Mouse (Mus musculus) megakaryocyte, adult 5-6 weeks (primary cell): ENCODE results near the gene Trip12. TPM values are rescaled to one million over a fixed set of nuclear protein-coding genes. Genes with fewer than 3 reads are reported as not detected.
A peak's percentile ranks its signal among the peaks of the same experiment; 100 is the strongest.

ENCODE experiments used
- ATAC-seq: 2 replicates; pipeline ENCODE4 v1.8.0; 2016; ENCODE audit warnings: mild to moderate bottlenecking, inconsistent platforms; ENCODE audit not compliant: poor library complexity, severe bottlenecking
- total RNA-seq, 2 experiments: library from RNA; stranded (forward) in 1 of 2; stranded (reverse) in 1 of 2; fragments of 153-499, 151-499 nt in 1 of 2; fragments of 221-1000, 200-1000 nt in 1 of 2; gene quantifications; 2 replicates each; pipeline versions ENCODE4 v1.2.3 to v1.2.4; 2015 to 2017

Gene Trip12
- total RNA-seq, 2 experiments from 2014 or later = 119 to 268 TPM

GRCm38 (mm10) chr1:84860360-84861254 lies 20.3 kb upstream of the Trip12 start:
- no peak for ATAC-seq

- ATAC-seq = no peak
Observed at GRCm38 (mm10) chr1:84859597-84859996, 19.3 kb upstream of the Trip12 start.

GRCm38 (mm10) chr1:84855756-84856155 lies 15.4 kb upstream of the Trip12 start:
- no peak for ATAC-seq

GRCm38 (mm10) chr1:84854966-84855365 lies 14.7 kb upstream of the Trip12 start:
- ATAC-seq = no peak

GRCm38 (mm10) chr1:84853721-84854120 lies 13.4 kb upstream of the Trip12 start:
- ATAC-seq = no peak

GRCm38 (mm10) chr1:84851512-84852235 lies 11.4 kb upstream of the Trip12 start:
- no peak for ATAC-seq

DNA sequence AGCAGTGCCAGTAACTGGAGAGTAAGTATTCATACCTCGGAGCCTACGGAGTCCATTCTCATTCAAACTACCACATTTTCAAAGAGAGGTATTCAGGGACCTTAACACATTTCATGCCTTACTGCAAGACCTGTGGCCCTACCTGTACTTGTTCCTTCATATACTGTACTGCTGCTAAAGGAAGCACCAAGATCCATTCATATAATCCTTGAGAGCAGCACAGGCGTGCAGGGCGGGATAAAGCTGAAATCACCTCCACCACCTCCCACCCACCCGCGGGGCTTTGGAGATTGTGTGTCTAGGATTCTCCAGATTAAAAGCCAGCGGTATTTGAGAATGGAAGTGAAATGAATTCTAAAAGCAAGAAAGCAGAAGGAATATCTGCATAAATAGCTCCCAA lies 10.2 kb upstream of the Trip12 start:
- ATAC-seq = no peak

DNA sequence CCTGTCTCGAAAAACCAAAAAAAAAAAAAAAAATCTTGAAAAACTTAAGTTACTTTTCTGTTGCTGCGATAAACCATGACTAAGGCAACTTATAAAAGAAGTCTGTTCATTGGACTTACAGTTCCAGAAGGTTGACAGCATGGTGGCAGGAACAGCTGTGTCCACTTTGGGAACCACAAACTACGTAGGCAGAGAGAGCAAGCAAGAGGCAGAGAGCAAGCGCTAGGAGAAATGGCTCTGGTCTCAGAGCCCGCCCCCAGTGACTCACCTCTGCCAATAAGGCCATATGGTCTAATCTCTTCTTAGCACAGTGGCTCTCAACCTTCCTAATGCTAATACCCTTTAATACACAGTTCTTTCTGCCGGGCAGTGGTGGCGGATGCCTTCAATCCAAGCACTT lies 9.5 kb upstream of the Trip12 start:
- no peak for ATAC-seq

- no peak for ATAC-seq
Observed at GRCm38 (mm10) chr1:84848801-84849455, 8.6 kb upstream of the Trip12 start.

DNA sequence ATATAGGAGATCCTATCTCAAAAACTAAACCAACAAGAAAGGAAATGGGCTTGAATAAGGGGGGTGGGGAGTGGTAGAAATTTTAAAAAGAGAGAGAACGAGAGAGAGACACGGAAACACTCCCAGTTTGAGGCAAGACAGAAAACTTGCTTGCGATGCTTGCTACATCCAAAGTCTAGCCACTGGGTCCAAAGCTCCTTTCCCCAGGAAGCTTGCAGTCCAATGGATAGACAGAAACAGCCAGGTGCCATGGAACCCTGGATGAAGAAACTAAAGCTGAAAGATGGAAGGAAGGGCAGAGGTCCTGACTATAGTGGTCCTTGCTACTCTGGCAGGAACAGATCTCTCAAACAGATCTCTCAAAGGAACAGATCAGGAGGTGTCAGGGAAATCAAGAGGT lies 8.0 kb upstream of the Trip12 start:
- ATAC-seq = no peak

DNA sequence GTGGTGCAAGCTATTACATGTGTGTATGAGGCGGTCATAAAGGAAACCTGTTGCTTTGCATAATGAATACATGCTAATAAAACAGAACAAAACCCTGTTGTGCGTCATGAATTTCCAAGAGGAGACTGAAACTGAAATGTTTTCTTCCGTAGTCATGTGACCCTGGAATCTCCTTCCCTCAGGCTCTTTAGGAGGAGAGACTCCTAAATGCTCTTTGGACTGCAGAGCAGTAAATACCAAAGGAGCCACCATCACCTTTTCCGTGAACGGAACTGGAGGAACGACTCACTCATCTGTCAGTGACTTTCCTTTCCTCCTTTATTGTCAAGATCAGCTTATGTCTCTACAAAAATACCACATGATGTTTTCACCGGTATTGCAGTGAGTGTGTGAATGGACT lies 7.4 kb upstream of the Trip12 start:
- ATAC-seq = no peak

- no peak for ATAC-seq
Observed at GRCm38 (mm10) chr1:84843366-84843765, 3.0 kb upstream of the Trip12 start.

- no peak for ATAC-seq
Observed at GRCm38 (mm10) chr1:84841061-84841460, 745 bp upstream of the Trip12 start.

- ATAC-seq = peak; percentile 80
Observed at GRCm38 (mm10) chr1:84839309-84840017, 853 bp downstream of the Trip12 start, which contains the start of gene Fbxo36. TSS of gene Fbxo36 (plus strand) at chr1:84839841.

- ATAC-seq = peak; percentile 13
Observed at GRCm38 (mm10) chr1:84838621-84839151, 1.6 kb downstream of the Trip12 start.

- peak; percentile 8 for ATAC-seq
Observed at GRCm38 (mm10) chr1:84838156-84838555, 2.2 kb downstream of the Trip12 start.

- ATAC-seq = no peak
Observed at GRCm38 (mm10) chr1:84837523-84838145, 2.7 kb downstream of the Trip12 start.

DNA sequence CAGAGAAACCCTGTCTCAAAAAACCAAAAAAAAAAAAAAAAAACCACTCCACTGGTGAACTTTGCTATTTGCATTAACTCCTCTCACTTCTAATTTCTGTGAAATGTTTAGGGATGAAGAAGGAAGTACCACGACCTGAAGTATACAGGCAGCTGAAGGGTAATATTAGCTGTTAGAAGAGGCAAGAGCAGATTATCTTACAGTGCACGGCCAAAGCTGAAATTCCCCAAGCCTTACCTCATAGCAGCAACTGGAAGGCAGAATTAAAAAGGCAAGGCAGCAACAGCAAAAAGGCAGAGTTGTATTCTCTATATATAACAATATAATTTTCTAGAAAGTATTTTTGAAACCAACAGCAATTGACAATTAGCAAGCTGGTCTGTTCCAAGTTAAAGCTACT lies 15.2 kb downstream of the Trip12 start:
- no peak for ATAC-seq

DNA sequence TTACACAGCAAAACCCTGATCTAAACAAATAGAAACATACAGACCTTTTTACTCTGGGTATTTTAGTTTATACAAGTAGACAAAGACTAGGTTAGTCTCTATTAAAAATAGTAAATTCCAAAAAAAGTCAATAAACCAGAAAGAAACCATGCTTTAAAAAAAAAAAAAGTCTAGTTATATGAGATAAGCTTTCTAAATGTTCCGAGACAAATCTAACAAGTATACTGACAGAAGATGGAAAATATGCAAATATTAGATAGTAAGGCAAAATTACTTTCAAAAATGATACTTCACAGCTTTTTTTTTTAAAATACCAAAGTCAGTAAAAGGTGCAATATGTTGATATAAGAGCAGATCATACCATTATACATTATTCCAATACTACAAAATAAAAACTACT lies 22.7 kb downstream of the Trip12 start:
- no peak for ATAC-seq

GRCm38 (mm10) chr1:84803788-84804187 lies 36.5 kb downstream of the Trip12 start:
- no peak for ATAC-seq
